Mouse (Mus musculus): Measurements from ENCODE around the gene Slc6a11.

DNA sequence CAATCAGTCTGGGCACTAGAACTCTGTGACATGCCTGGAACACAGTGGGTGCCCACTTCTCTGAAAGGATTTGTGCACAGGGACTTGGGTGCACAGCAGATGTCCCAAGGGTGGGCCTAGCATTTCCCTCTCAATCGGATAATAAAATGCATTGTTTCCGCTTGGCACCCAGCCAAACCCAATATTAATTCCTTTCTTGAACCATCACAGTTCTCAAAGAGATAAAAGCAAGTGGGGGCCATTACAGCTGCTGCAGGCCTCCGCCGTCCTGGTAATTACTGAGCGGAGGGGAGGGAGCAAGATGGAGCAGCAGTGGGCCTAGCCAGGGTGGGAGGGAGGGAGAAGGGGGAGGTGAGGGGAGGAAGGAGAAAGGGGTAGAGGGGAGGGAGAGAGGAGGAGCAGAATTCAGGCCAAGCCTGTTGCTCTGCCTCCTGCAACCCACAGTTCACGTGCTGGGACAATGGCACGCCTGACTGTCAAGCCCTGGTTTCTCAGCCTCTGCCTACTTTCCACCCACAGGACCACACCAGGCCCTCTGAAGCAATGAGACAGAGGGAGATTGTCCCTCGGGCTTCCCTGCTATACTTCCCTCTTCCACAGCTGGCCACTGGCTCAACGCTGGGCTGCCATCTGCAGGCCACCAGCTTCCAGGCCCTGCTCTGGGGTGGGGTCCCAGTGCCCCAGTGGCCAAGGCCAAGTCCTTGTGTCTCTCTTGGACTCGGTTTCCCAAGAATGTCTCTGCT is 166.4 kb downstream of the Slc6a11 start:
- TF ChIP-seq POLR2A (IDR thresholded peaks at IDR 0.05; ENCODE audit: borderline replicate concordance, extremely low read depth, low read depth, low read length) (no peak), CTCF (IDR thresholded peaks at IDR 0.05; ENCODE audit: insufficient read depth, low read length) (no peak)

Measured in lung, adult 2 months (tissue).